Mouse (Mus musculus): ENCODE results near the gene Bmp3. TPM values are rescaled to one million over a fixed set of nuclear protein-coding genes. Genes with fewer than 3 reads are reported as not detected.

Bmp3 gene
- polyA plus RNA-seq, 1 experiment: 6.4 TPM

GRCm38 (mm10) chr5:98894281-98894680, 40.1 kb downstream of the Bmp3 start:
- no peak for TF ChIP-seq CTCF (IDR thresholded peaks at IDR 0.05; ENCODE audit: borderline replicate concordance, insufficient read depth, low read length)
- no peak for TF ChIP-seq POLR2A (IDR thresholded peaks at IDR 0.05; ENCODE audit: low read depth, low read length)
- Histone ChIP-seq H3K4me3 (ENCODE audit: insufficient read depth, low read length) (no peak overlapping the region), H3K27ac (ENCODE audit: insufficient read depth, low read length) (no peak overlapping the region), H3K4me1 (ENCODE audit: control insufficient read depth, insufficient read depth, low read length) (peaks cover 6% of the 10 kb centered on the region; the same call in 1 of the 2 replicates)

DNA sequence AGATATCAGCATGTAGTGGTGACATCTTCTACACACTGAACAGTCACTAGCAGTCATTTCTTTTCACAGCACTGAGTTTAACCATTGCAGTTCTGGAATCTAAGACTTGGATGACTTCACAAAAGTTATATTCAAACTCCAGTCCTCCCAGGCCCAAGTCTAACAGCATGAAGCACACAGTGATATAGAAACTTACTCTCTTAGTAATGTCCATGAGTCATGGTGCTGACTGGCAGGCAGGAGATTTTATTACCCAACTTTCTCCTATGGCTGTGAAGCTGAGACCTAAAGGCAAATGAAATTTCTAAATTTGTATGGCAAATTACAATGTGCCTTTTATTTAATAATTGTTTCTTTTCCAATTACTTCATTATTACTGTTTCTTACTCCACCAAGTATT, 43.7 kb downstream of the Bmp3 start:
- Histone ChIP-seq H3K4me3 (ENCODE audit: insufficient read depth, low read length) (no peak overlapping the region), H3K4me1 (ENCODE audit: control insufficient read depth, insufficient read depth, low read length) (no peaks in the 10 kb centered on the region), H3K27ac (ENCODE audit: insufficient read depth, low read length) (no peak overlapping the region)
- TF ChIP-seq POLR2A (IDR thresholded peaks at IDR 0.05; ENCODE audit: low read depth, low read length) (no peak), CTCF (IDR thresholded peaks at IDR 0.05; ENCODE audit: borderline replicate concordance, insufficient read depth, low read length) (no peak)

- Histone ChIP-seq H3K27ac (ENCODE audit: insufficient read depth, low read length) (no peak overlapping the region), H3K4me3 (ENCODE audit: insufficient read depth, low read length) (no peak overlapping the region), H3K4me1 (ENCODE audit: control insufficient read depth, insufficient read depth, low read length) (no peaks in the 10 kb centered on the region)
- TF ChIP-seq POLR2A (IDR thresholded peaks at IDR 0.05; ENCODE audit: low read depth, low read length): no peak
- no peak for TF ChIP-seq CTCF (IDR thresholded peaks at IDR 0.05; ENCODE audit: borderline replicate concordance, insufficient read depth, low read length)
Observed at GRCm38 (mm10) chr5:98900926-98901325, 46.7 kb downstream of the Bmp3 start.

- Histone ChIP-seq H3K4me3 (ENCODE audit: insufficient read depth, low read length) (no peak overlapping the region), H3K4me1 (ENCODE audit: control insufficient read depth, insufficient read depth, low read length) (no peaks in the 10 kb centered on the region), H3K27ac (ENCODE audit: insufficient read depth, low read length) (no peak overlapping the region)
- TF ChIP-seq CTCF (IDR thresholded peaks at IDR 0.05; ENCODE audit: borderline replicate concordance, insufficient read depth, low read length): no peak
- no peak for TF ChIP-seq POLR2A (IDR thresholded peaks at IDR 0.05; ENCODE audit: low read depth, low read length)
Observed at GRCm38 (mm10) chr5:98902339-98902738, 48.1 kb downstream of the Bmp3 start.

- TF ChIP-seq CTCF (IDR thresholded peaks at IDR 0.05; ENCODE audit: borderline replicate concordance, insufficient read depth, low read length): no peak
- TF ChIP-seq POLR2A (IDR thresholded peaks at IDR 0.05; ENCODE audit: low read depth, low read length): no peak
- Histone ChIP-seq H3K27ac (ENCODE audit: insufficient read depth, low read length) (no peak overlapping the region), H3K4me3 (ENCODE audit: insufficient read depth, low read length) (no peak overlapping the region), H3K4me1 (ENCODE audit: control insufficient read depth, insufficient read depth, low read length) (no peaks in the 10 kb centered on the region)
Observed at GRCm38 (mm10) chr5:98918716-98919115, 64.5 kb downstream of the Bmp3 start.

DNA sequence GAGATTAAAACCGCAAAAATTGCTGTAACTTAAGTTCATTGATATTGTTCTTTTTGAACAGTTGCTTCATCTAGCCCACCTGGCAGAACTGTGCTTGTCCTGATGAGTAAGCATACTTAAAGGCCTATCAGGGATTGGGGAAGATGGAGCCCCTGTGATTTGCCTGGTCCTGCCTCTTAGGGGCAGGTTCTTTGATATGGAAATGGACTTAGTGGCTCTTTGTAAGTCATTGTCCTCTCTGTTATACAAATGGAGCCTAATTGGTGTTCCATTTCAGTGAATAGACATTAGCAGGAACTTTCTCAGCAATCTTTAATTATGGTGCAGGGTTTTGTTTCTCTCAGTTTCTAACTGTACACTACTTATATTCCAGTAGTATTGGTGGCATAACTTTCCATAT, 67.4 kb downstream of the Bmp3 start:
- Histone ChIP-seq H3K4me3 (ENCODE audit: insufficient read depth, low read length) (no peak overlapping the region), H3K4me1 (ENCODE audit: control insufficient read depth, insufficient read depth, low read length) (no peaks in the 10 kb centered on the region), H3K27ac (ENCODE audit: insufficient read depth, low read length) (no peak overlapping the region)
- TF ChIP-seq CTCF (IDR thresholded peaks at IDR 0.05; ENCODE audit: borderline replicate concordance, insufficient read depth, low read length) (no peak), POLR2A (IDR thresholded peaks at IDR 0.05; ENCODE audit: low read depth, low read length) (no peak)

GRCm38 (mm10) chr5:98922921-98923320, 68.7 kb downstream of the Bmp3 start:
- H3K4me1 ChIP-seq (ENCODE audit: control insufficient read depth, insufficient read depth, low read length): no peaks in the 10 kb centered on the region
- TF ChIP-seq CTCF (IDR thresholded peaks at IDR 0.05; ENCODE audit: borderline replicate concordance, insufficient read depth, low read length): no peak
- TF ChIP-seq POLR2A (IDR thresholded peaks at IDR 0.05; ENCODE audit: low read depth, low read length): no peak
- no peak overlapping the region for H3K27ac ChIP-seq (ENCODE audit: insufficient read depth, low read length)
- H3K4me3 ChIP-seq (ENCODE audit: insufficient read depth, low read length): no peak overlapping the region

Other genes starting within 250 kb of the Bmp3 start
- gene Prkg2, start 182.9 kb downstream of the Bmp3 start, polyA plus RNA-seq (2011; ENCODE audit: insufficient read length, low read depth, missing spikeins): 11.3 and 19.3 TPM in 2 replicates

All from embryonic fibroblast, embryonic 13.5 days (primary cell).